ENCODE assay signal across 14 mouse cellular contexts in genomic region chr14:25385644-25386043, GRCm38 (mm10).
DNase-seq lines count a peak whose midpoint lies in the region; ATAC-seq and TF ChIP-seq lines count a peak whose summit lies in the region.
"Had no signal": no experiment of that assay in that cellular context is flagged by ENCODE, and none has a peak within 500 bp of the region (broad histone marks: within the 10 kb centered on the region; RNA-seq: fewer than 3 reads in every experiment).

No protein-coding gene starts in this region.

- DNase-seq in lung, adult 2 months, result no peak
- DNase-seq in lung, postnatal 14 days, result no peak
- DNase-seq in kidney, postnatal 14 days, result peak; percentile 35
- no peak for DNase-seq in right cerebral cortex, postnatal 25 days
- no peak for DNase-seq in right cerebral cortex, adult 18-20 months
- DNase-seq: adrenal gland, postnatal 10 days; forebrain, postnatal 0 days; gastrocnemius, postnatal 36 days; heart, postnatal 10 days; thymus, postnatal 36 days had no signal

- H3K4me1 ChIP-seq in intestine, postnatal 0 days (replicated peaks; ENCODE audit: control insufficient read depth, insufficient read depth, low read length), result no peaks in the 10 kb centered on the region; the same call in 1 of the 2 replicates
- 0 out of 2 replicates have a peak, but pooled peaks cover 3% of the 10 kb centered on the region for H3K4me1 ChIP-seq in intestine, embryonic 16.5 days (ENCODE audit: control insufficient read depth, insufficient read depth, low read length)
- no peaks in the 10 kb centered on the region for H3K4me1 ChIP-seq in lung, adult 2 months (ENCODE audit: control insufficient read depth, insufficient read depth, low read length)

- TF ChIP-seq CTCF in intestine, postnatal 0 days (IDR thresholded peaks at IDR 0.05; ENCODE audit: low read depth), result peak; percentile 64
- 0 out of 2 replicates have a peak, but pooled peaks have one; percentile 11 for TF ChIP-seq CTCF in lung, adult 2 months (IDR thresholded peaks at IDR 0.05; ENCODE audit: insufficient read depth, low read length)

- H3K36me3 ChIP-seq in intestine, postnatal 0 days (ENCODE audit: control insufficient read depth, insufficient read depth), result no peaks in the 10 kb centered on the region
- no peaks in the 10 kb centered on the region for H3K36me3 ChIP-seq in intestine, embryonic 16.5 days (ENCODE audit: control insufficient read depth, insufficient read depth, low read length)
- H3K36me3 ChIP-seq: limb, embryonic 12.5 days had no signal

- H3K4me2 ChIP-seq in intestine, postnatal 0 days (replicated peaks; ENCODE audit: low read depth), result no peak overlapping the region
- no peak overlapping the region for H3K4me2 ChIP-seq in intestine, embryonic 16.5 days (ENCODE audit: low read depth, low read length)
- H3K4me2 ChIP-seq: limb, embryonic 12.5 days had no signal

- no peak overlapping the region for H3K27ac ChIP-seq in intestine, postnatal 0 days (ENCODE audit: low read depth, low read length)
- H3K27ac ChIP-seq in intestine, embryonic 16.5 days (ENCODE audit: low read length), result no peak overlapping the region
- H3K27ac ChIP-seq: limb, embryonic 12.5 days had no signal

- no peak for ATAC-seq in intestine, postnatal 0 days
- ATAC-seq in intestine, embryonic 16.5 days, result no peak
- ATAC-seq: forebrain, postnatal 0 days had no signal

- H3K9ac ChIP-seq in intestine, postnatal 0 days (ENCODE audit: low read depth, low read length), result no peak overlapping the region
- no peak overlapping the region for H3K9ac ChIP-seq in intestine, embryonic 16.5 days (ENCODE audit: low read depth, low read length)
- H3K9ac ChIP-seq: forebrain, postnatal 0 days; limb, embryonic 12.5 days had no signal

- H3K4me3 ChIP-seq in intestine, postnatal 0 days (ENCODE audit: low read depth, low read length), result no peak overlapping the region
- no peak overlapping the region for H3K4me3 ChIP-seq in intestine, embryonic 16.5 days (ENCODE audit: low read length)
- H3K4me3 ChIP-seq in lung, adult 2 months (replicated peaks; ENCODE audit: extremely low read depth, low read depth, low read length), result no peak overlapping the region
- H3K4me3 ChIP-seq: limb, embryonic 12.5 days; megakaryocyte, embryonic 14.5 days had no signal

- no peaks in the 10 kb centered on the region for H3K9me3 ChIP-seq in intestine, postnatal 0 days (ENCODE audit: control insufficient read depth)
- no peaks in the 10 kb centered on the region for H3K9me3 ChIP-seq in intestine, embryonic 16.5 days (ENCODE audit: control insufficient read depth, low read length)
- H3K9me3 ChIP-seq: limb, embryonic 12.5 days; megakaryocyte, embryonic 14.5 days had no signal

- no peak for TF ChIP-seq POLR2A in lung, adult 2 months (IDR thresholded peaks at IDR 0.05; ENCODE audit: borderline replicate concordance, extremely low read depth, low read depth, low read length)

- WGBS in intestine, postnatal 0 days, result 51% methylated on average over 5 of the region's 5 CpGs
- WGBS in intestine, embryonic 16.5 days, result 51% methylated on average over 5 of the region's 5 CpGs
- WGBS in lung, adult 2 months, result 46% methylated on average over 5 of the region's 5 CpGs

- H3K27me3 ChIP-seq in intestine, postnatal 0 days (replicated peaks; ENCODE audit: control insufficient read depth, insufficient read depth, low read length), result no peaks in the 10 kb centered on the region
- no peaks in the 10 kb centered on the region for H3K27me3 ChIP-seq in intestine, embryonic 16.5 days (replicated peaks; ENCODE audit: control insufficient read depth, insufficient read depth, low read length)
- H3K27me3 ChIP-seq: limb, embryonic 12.5 days had no signal
